Mouse (Mus musculus): ENCODE results near the gene Ttf1. TPM values are rescaled to one million over a fixed set of nuclear protein-coding genes. Genes with fewer than 3 reads are reported as not detected.

The Ttf1 gene
- polyA plus RNA-seq, 1 experiment from 2014 or later, result 7.7 TPM

DNA sequence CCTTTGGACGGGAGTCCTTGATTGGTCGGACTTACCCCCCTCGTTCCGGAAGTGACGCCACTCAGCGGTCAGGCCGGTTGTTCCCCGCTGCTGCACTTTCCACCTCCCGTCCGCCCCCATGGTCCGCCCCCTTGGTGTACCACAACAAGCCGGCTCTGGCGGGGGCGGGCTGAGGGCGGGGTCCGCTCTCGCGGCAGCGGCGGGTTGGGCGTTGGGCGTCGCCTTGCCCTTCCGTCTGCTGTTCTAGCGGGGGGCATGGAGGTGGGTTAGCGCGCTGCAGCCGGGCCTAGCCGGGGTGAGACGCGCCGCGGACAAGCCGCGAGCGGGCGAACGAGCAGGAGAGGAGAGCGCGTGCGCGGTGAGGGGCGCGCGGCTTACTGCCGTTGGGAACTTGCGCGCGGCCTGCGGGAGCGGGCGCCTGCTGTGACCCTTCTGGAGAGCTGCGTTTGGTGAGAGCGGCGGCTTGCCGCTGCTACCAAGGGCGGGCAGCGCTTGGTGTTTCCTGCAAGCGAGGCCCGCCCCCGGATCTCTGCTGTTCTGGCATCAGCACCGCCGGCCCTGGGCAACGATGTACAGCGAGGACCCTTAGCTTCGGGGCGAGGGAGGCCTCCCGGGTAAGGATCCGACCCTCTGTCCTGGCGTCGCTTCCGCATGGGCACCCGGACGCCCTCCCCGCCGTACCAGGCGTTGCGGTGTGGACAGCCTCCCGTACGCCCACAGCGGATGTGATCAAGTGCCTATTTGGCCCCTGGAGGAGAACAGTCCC is 65.1 kb downstream of the Ttf1 start:
- no peaks in the 10 kb centered on the region for H3K27me3 ChIP-seq (ENCODE audit: control insufficient read depth, insufficient read depth, low read depth, low read length)
- peak overlapping the region; percentile 90 for H3K27ac ChIP-seq (ENCODE audit: low read length)
- peak; percentile 98 for ATAC-seq
- H3K4me3 ChIP-seq (ENCODE audit: low read depth, low read length), result peak overlapping the region; percentile 85
- H3K9me3 ChIP-seq (replicated peaks; ENCODE audit: control insufficient read depth, low read length, poor library complexity, severe bottlenecking), result no peaks in the 10 kb centered on the region
- under 1% methylated on average over 63 of the region's 81 CpGs for WGBS
- H3K4me1 ChIP-seq (ENCODE audit: control insufficient read depth, insufficient read depth, low read length), result peaks cover 10% of the 10 kb centered on the region
- H3K4me2 ChIP-seq (ENCODE audit: low read length), result peak overlapping the region; percentile 75
- peaks cover 13% of the 10 kb centered on the region for H3K36me3 ChIP-seq (ENCODE audit: control insufficient read depth, insufficient read depth, low read length)
- peak overlapping the region; percentile 89 for H3K9ac ChIP-seq (ENCODE audit: low read depth, low read length)

DNA sequence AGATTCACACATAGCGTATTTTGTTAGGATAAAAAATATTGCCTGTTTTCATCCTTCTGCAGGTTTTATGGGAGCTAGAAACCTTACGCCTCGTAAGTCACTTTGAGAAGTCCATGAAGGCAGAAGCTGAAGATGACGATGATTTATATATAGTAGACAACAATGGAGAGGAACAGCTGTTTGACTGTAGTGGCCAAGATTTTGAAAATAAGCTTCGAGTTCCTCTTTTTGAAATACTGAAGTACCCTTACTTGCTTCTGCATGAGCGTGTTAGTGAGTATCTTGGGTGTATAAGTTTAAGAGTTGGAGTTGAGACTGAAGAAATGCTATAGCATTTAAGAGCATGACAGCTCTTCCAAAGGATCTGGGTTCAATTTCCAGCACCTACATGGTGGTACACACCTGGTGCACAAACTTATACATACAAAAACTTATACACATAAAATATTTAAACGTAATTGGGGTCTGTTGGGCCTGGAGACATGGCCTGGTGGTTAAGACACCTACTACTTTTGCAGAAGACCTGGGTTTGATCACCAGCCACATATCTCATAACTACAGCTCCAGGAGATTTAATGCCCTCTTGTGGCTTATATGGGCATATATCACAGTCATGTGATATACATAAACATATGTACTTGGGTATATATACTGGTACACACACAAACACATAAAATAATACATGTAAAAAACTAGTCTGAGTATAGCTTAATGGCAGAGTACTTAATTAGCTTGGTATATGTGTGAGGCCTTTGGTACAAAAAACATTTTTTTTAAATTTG is 70.2 kb downstream of the Ttf1 start:
- H3K4me3 ChIP-seq (ENCODE audit: low read depth, low read length), result no peak overlapping the region
- WGBS, result 98% methylated on average over 7 of the region's 7 CpGs
- no peak overlapping the region for H3K27ac ChIP-seq (ENCODE audit: low read length)
- peaks cover 10% of the 10 kb centered on the region for H3K4me1 ChIP-seq (ENCODE audit: control insufficient read depth, insufficient read depth, low read length)
- ATAC-seq, result no peak
- no peak overlapping the region for H3K9ac ChIP-seq (ENCODE audit: low read depth, low read length)
- H3K27me3 ChIP-seq (ENCODE audit: control insufficient read depth, insufficient read depth, low read depth, low read length), result no peaks in the 10 kb centered on the region
- H3K4me2 ChIP-seq (ENCODE audit: low read length), result no peak overlapping the region
- H3K36me3 ChIP-seq (ENCODE audit: control insufficient read depth, insufficient read depth, low read length), result peaks cover 36% of the 10 kb centered on the region
- no peaks in the 10 kb centered on the region for H3K9me3 ChIP-seq (replicated peaks; ENCODE audit: control insufficient read depth, low read length, poor library complexity, severe bottlenecking)

DNA sequence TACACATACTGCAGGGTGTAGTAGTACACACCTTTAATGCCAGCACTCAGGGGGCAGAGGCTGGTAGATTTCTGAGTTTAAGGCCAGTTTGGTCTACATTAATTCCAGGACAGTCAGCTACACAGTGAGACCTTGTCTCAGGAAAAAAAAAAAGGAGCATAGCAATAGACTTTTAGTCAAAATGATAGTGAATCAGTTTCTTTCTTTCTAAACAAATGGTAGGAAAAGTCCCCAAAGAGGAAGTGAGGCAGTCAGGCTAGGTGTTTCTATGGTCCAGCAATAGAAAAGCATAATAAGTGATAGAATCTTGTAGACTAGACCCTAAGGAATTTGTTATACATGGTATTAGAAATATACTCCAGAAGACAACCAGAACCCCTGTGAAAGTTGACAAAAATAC is 75.1 kb downstream of the Ttf1 start:
- Histone ChIP-seq H3K4me1 (ENCODE audit: control insufficient read depth, insufficient read depth, low read length) (no peaks in the 10 kb centered on the region), H3K36me3 (ENCODE audit: control insufficient read depth, insufficient read depth, low read length) (peaks cover 24% of the 10 kb centered on the region), H3K27ac (ENCODE audit: low read length) (no peak overlapping the region), H3K4me2 (ENCODE audit: low read length) (no peak overlapping the region), H3K4me3 (ENCODE audit: low read depth, low read length) (no peak overlapping the region), H3K27me3 (ENCODE audit: control insufficient read depth, insufficient read depth, low read depth, low read length) (no peaks in the 10 kb centered on the region), H3K9ac (ENCODE audit: low read depth, low read length) (no peak overlapping the region), H3K9me3 (replicated peaks; ENCODE audit: control insufficient read depth, low read length, poor library complexity, severe bottlenecking) (no peaks in the 10 kb centered on the region)
- ATAC-seq, result no peak

Other genes with a start within 250 kb of the Ttf1 start
- gene Gtf3c4, start 219.9 kb upstream of the Ttf1 start, polyA plus RNA-seq (2015; fragmentation: Nextera tagmentation; extraction: Ambion mirVana), result 18.7 and 23.2 TPM in 2 replicates
- gene Ddx31, start 219.9 kb upstream of the Ttf1 start, polyA plus RNA-seq (2015; fragmentation: Nextera tagmentation; extraction: Ambion mirVana), result 10.7 and 12.6 TPM in 2 replicates
- 28.9 and 35.2 TPM in 2 replicates for gene Barhl1, start 143.6 kb upstream of the Ttf1 start, polyA plus RNA-seq (2015; fragmentation: Nextera tagmentation; extraction: Ambion mirVana)
- 1.2 and 1.5 TPM in 2 replicates for gene Cfap77, start 5.2 kb upstream of the Ttf1 start, polyA plus RNA-seq (2015; fragmentation: Nextera tagmentation; extraction: Ambion mirVana)
- gene Setx, start 63.9 kb downstream of the Ttf1 start, polyA plus RNA-seq (2015; fragmentation: Nextera tagmentation; extraction: Ambion mirVana), result 12.2 and 13.4 TPM in 2 replicates
- 10.6 and 11.0 TPM in 2 replicates for gene Ntng2, start 192.7 kb downstream of the Ttf1 start, polyA plus RNA-seq (2015; fragmentation: Nextera tagmentation; extraction: Ambion mirVana)